Mouse (Mus musculus): ENCODE measurements around the gene Hoxc11. TPM values are rescaled to one million over a fixed set of nuclear protein-coding genes. Genes with fewer than 3 reads are reported as not detected.

Hoxc11 gene
- polyA plus RNA-seq, 1 experiment from 2014 or later = 0.06 TPM

GRCm38 (mm10) chr15:102948842-102949241 is 5.4 kb upstream of the Hoxc11 start:
- Histone ChIP-seq H3K36me3 (ENCODE audit: control insufficient read depth, insufficient read depth, low read length) (no peaks in the 10 kb centered on the region), H3K4me3 (ENCODE audit: low read length) (no peak overlapping the region), H3K27me3 (replicated peaks; ENCODE audit: control insufficient read depth, insufficient read depth, low read length) (peaks cover 82% of the 10 kb centered on the region), H3K4me2 (ENCODE audit: low read depth, low read length) (no peak overlapping the region), H3K4me1 (ENCODE audit: control insufficient read depth, insufficient read depth, low read length) (no peaks in the 10 kb centered on the region), H3K9ac (ENCODE audit: low read depth, low read length) (no peak overlapping the region), H3K27ac (ENCODE audit: low read length) (no peak overlapping the region), H3K9me3 (ENCODE audit: control insufficient read depth, low read length) (no peaks in the 10 kb centered on the region)
- 15% methylated on average over 2 of the region's 2 CpGs for WGBS
- no peak for ATAC-seq

GRCm38 (mm10) chr15:102949696-102950095 is 4.5 kb upstream of the Hoxc11 start:
- Histone ChIP-seq H3K4me3 (ENCODE audit: low read length) (no peak overlapping the region), H3K9me3 (ENCODE audit: control insufficient read depth, low read length) (no peaks in the 10 kb centered on the region), H3K4me1 (ENCODE audit: control insufficient read depth, insufficient read depth, low read length) (no peaks in the 10 kb centered on the region), H3K9ac (ENCODE audit: low read depth, low read length) (no peak overlapping the region), H3K27ac (ENCODE audit: low read length) (no peak overlapping the region), H3K27me3 (replicated peaks; ENCODE audit: control insufficient read depth, insufficient read depth, low read length) (peaks cover 87% of the 10 kb centered on the region), H3K4me2 (ENCODE audit: low read depth, low read length) (no peak overlapping the region), H3K36me3 (ENCODE audit: control insufficient read depth, insufficient read depth, low read length) (no peaks in the 10 kb centered on the region)
- no peak for ATAC-seq
- 2% methylated on average over 20 of the region's 20 CpGs for WGBS

- Histone ChIP-seq H3K9me3 (ENCODE audit: control insufficient read depth, low read length) (no peaks in the 10 kb centered on the region), H3K4me1 (ENCODE audit: control insufficient read depth, insufficient read depth, low read length) (no peaks in the 10 kb centered on the region), H3K27ac (ENCODE audit: low read length) (no peak overlapping the region), H3K4me2 (ENCODE audit: low read depth, low read length) (no peak overlapping the region), H3K9ac (ENCODE audit: low read depth, low read length) (no peak overlapping the region), H3K36me3 (ENCODE audit: control insufficient read depth, insufficient read depth, low read length) (no peaks in the 10 kb centered on the region), H3K27me3 (replicated peaks; ENCODE audit: control insufficient read depth, insufficient read depth, low read length) (peaks cover 86% of the 10 kb centered on the region), H3K4me3 (ENCODE audit: low read length) (no peak overlapping the region)
- 17% methylated on average over 2 of the region's 2 CpGs for WGBS
- ATAC-seq = no peak
These were observed 3.4 kb upstream of the Hoxc11 start for GRCm38 (mm10) chr15:102950877-102951276.

GRCm38 (mm10) chr15:102953561-102953960 is 666 bp upstream of the Hoxc11 start:
- ATAC-seq = no peak
- Histone ChIP-seq H3K4me3 (ENCODE audit: low read length) (no peak overlapping the region), H3K36me3 (ENCODE audit: control insufficient read depth, insufficient read depth, low read length) (no peaks in the 10 kb centered on the region), H3K27ac (ENCODE audit: low read length) (no peak overlapping the region), H3K4me1 (ENCODE audit: control insufficient read depth, insufficient read depth, low read length) (no peaks in the 10 kb centered on the region), H3K4me2 (ENCODE audit: low read depth, low read length) (no peak overlapping the region), H3K9me3 (ENCODE audit: control insufficient read depth, low read length) (no peaks in the 10 kb centered on the region), H3K9ac (ENCODE audit: low read depth, low read length) (no peak overlapping the region), H3K27me3 (replicated peaks; ENCODE audit: control insufficient read depth, insufficient read depth, low read length) (peaks cover 86% of the 10 kb centered on the region)
- 3% methylated on average over 6 of the region's 6 CpGs for WGBS

GRCm38 (mm10) chr15:102955007-102955382 is 768 bp downstream of the Hoxc11 start:
- peaks cover 82% of the 10 kb centered on the region for H3K27me3 ChIP-seq (replicated peaks; ENCODE audit: control insufficient read depth, insufficient read depth, low read length)
- H3K9me3 ChIP-seq (ENCODE audit: control insufficient read depth, low read length) = no peaks in the 10 kb centered on the region
- under 1% methylated on average over 28 of the region's 28 CpGs for WGBS
- H3K4me2 ChIP-seq (ENCODE audit: low read depth, low read length) = no peak overlapping the region
- no peaks in the 10 kb centered on the region for H3K36me3 ChIP-seq (ENCODE audit: control insufficient read depth, insufficient read depth, low read length)
- H3K27ac ChIP-seq (ENCODE audit: low read length) = no peak overlapping the region
- peaks cover 1% of the 10 kb centered on the region; the same call in 1 of the 2 replicates for H3K4me1 ChIP-seq (ENCODE audit: control insufficient read depth, insufficient read depth, low read length)
- H3K9ac ChIP-seq (ENCODE audit: low read depth, low read length) = no peak overlapping the region
- no peak for ATAC-seq
- H3K4me3 ChIP-seq (ENCODE audit: low read length) = no peak overlapping the region; the same call in 1 of the 2 replicates

GRCm38 (mm10) chr15:102955833-102956640 is 1.8 kb downstream of the Hoxc11 start:
- H3K4me3 ChIP-seq (ENCODE audit: low read length) = no peak overlapping the region
- H3K4me1 ChIP-seq (ENCODE audit: control insufficient read depth, insufficient read depth, low read length) = peaks cover 5% of the 10 kb centered on the region; the same call in 1 of the 2 replicates
- peaks cover 84% of the 10 kb centered on the region for H3K27me3 ChIP-seq (replicated peaks; ENCODE audit: control insufficient read depth, insufficient read depth, low read length)
- WGBS = 1% methylated on average over 40 of the region's 40 CpGs
- no peak overlapping the region for H3K27ac ChIP-seq (ENCODE audit: low read length)
- ATAC-seq = no peak
- H3K4me2 ChIP-seq (ENCODE audit: low read depth, low read length) = no peak overlapping the region
- no peak overlapping the region for H3K9ac ChIP-seq (ENCODE audit: low read depth, low read length)
- no peaks in the 10 kb centered on the region for H3K9me3 ChIP-seq (ENCODE audit: control insufficient read depth, low read length)
- no peaks in the 10 kb centered on the region for H3K36me3 ChIP-seq (ENCODE audit: control insufficient read depth, insufficient read depth, low read length)

GRCm38 (mm10) chr15:102956906-102957305 is 2.7 kb downstream of the Hoxc11 start:
- H3K27ac ChIP-seq (ENCODE audit: low read length) = no peak overlapping the region
- H3K4me2 ChIP-seq (ENCODE audit: low read depth, low read length) = no peak overlapping the region
- no peaks in the 10 kb centered on the region for H3K36me3 ChIP-seq (ENCODE audit: control insufficient read depth, insufficient read depth, low read length)
- no peak overlapping the region for H3K4me3 ChIP-seq (ENCODE audit: low read length)
- H3K27me3 ChIP-seq (replicated peaks; ENCODE audit: control insufficient read depth, insufficient read depth, low read length) = peaks cover 85% of the 10 kb centered on the region
- no peak for ATAC-seq
- H3K4me1 ChIP-seq (ENCODE audit: control insufficient read depth, insufficient read depth, low read length) = peaks cover 5% of the 10 kb centered on the region; the same call in 1 of the 2 replicates
- under 1% methylated on average over 12 of the region's 12 CpGs for WGBS
- no peak overlapping the region for H3K9ac ChIP-seq (ENCODE audit: low read depth, low read length)
- no peaks in the 10 kb centered on the region for H3K9me3 ChIP-seq (ENCODE audit: control insufficient read depth, low read length)

- Histone ChIP-seq H3K27me3 (replicated peaks; ENCODE audit: control insufficient read depth, insufficient read depth, low read length) (peaks cover 84% of the 10 kb centered on the region), H3K4me3 (ENCODE audit: low read length) (peak overlapping the region; percentile 13), H3K4me2 (ENCODE audit: low read depth, low read length) (peak overlapping the region; percentile 35), H3K4me1 (ENCODE audit: control insufficient read depth, insufficient read depth, low read length) (peaks cover 5% of the 10 kb centered on the region; the same call in 1 of the 2 replicates), H3K27ac (ENCODE audit: low read length) (no peak overlapping the region), H3K36me3 (ENCODE audit: control insufficient read depth, insufficient read depth, low read length) (no peaks in the 10 kb centered on the region), H3K9me3 (ENCODE audit: control insufficient read depth, low read length) (no peaks in the 10 kb centered on the region), H3K9ac (ENCODE audit: low read depth, low read length) (no peak overlapping the region)
- ATAC-seq = peak; percentile 84
- WGBS = under 1% methylated on average over 13 of the region's 13 CpGs
These were observed 5.5 kb downstream of the Hoxc11 start for GRCm38 (mm10) chr15:102959663-102960191.

GRCm38 (mm10) chr15:102961728-102962127 is 7.5 kb downstream of the Hoxc11 start:
- ATAC-seq = no peak
- Histone ChIP-seq H3K4me2 (ENCODE audit: low read depth, low read length) (no peak overlapping the region), H3K4me1 (ENCODE audit: control insufficient read depth, insufficient read depth, low read length) (peaks cover 10% of the 10 kb centered on the region; the same call in 1 of the 2 replicates), H3K36me3 (ENCODE audit: control insufficient read depth, insufficient read depth, low read length) (no peaks in the 10 kb centered on the region), H3K9me3 (ENCODE audit: control insufficient read depth, low read length) (no peaks in the 10 kb centered on the region), H3K4me3 (ENCODE audit: low read length) (no peak overlapping the region), H3K27ac (ENCODE audit: low read length) (no peak overlapping the region), H3K27me3 (replicated peaks; ENCODE audit: control insufficient read depth, insufficient read depth, low read length) (peaks cover 86% of the 10 kb centered on the region), H3K9ac (ENCODE audit: low read depth, low read length) (no peak overlapping the region)
- 4% methylated on average over 6 of the region's 6 CpGs for WGBS

All from intestine, embryonic 16.5 days (tissue).